Mouse (Mus musculus) olfactory bulb, adult 2 months (tissue): ENCODE results near the gene Arglu1. TPM values are rescaled to one million over a fixed set of nuclear protein-coding genes. Genes with fewer than 3 reads are reported as not detected.

ENCODE experiments used
- H3K27ac ChIP-seq: fragments of 200-500 bp; 2 replicates; pipeline ENCODE4 v1.5.1; 2012; ENCODE audit warnings: low read depth, low read length; ENCODE audit not compliant: insufficient read depth
- H3K4me1 ChIP-seq: fragments of 200-500 bp; 2 replicates; pipeline ENCODE4 v1.6.1; 2012; ENCODE audit warnings: low read length; ENCODE audit not compliant: control insufficient read depth, insufficient read depth
- H3K4me3 ChIP-seq: fragments of 200-500 bp; 2 replicates; pipeline ENCODE4 v1.5.1; 2012; ENCODE audit warnings: mild to moderate bottlenecking, low read depth, low read length, moderate library complexity; ENCODE audit not compliant: insufficient read depth
- CTCF ChIP-seq: fragments of 200-500 bp; IDR thresholded peaks from 2 replicates; pipeline ENCODE4 v1.5.1; 2012; ENCODE audit warnings: low read depth, mild to moderate bottlenecking, low read length, moderate library complexity; ENCODE audit not compliant: insufficient read depth
- POLR2A ChIP-seq: fragments of 200-500 bp; IDR thresholded peaks from 2 replicates; pipeline ENCODE4 v1.6.1; 2012; ENCODE audit warnings: mild to moderate bottlenecking, low read depth, low read length, moderate library complexity; ENCODE audit not compliant: insufficient read depth
- WGBS: fragments of 180-500 bp; shearing (Covaris S2); methylation state at CpG from one replicate; pipeline ENCODE4 v1.1.7; 2018; 5-methylcytosine and 5-hydroxymethylcytosine counted together
- polyA plus RNA-seq: library from polyadenylated mRNA; stranded (reverse); fragments of >200 nt; gene quantifications from 2 replicates; pipeline ENCODE4 v1.2.4, GENCODE M21; 2012; ENCODE audit warnings: low replicate concordance; ENCODE audit not compliant: missing spikeins, insufficient read depth, insufficient read length

The Arglu1 gene
- polyA plus RNA-seq, 1 experiment, result 1,185 TPM

GRCm38 (mm10) chr8:8619221-8620194, 70.8 kb downstream of the Arglu1 start:
- WGBS, result 67% methylated on average over 19 of the region's 19 CpGs

More at GRCm38 (mm10) chr8:8619221-8620194, 70.8 kb downstream of the Arglu1 start:
- no peak overlapping the region for H3K4me3 ChIP-seq
- H3K27ac ChIP-seq, result no peak overlapping the region
- peaks cover 11% of the 10 kb centered on the region for H3K4me1 ChIP-seq
- TF ChIP-seq POLR2A (no peak), CTCF (no peak)

Other genes with a start within 250 kb of the Arglu1 start
- not detected in 2 replicates for gene Efnb2, start 29.3 kb downstream of the Arglu1 start, polyA plus RNA-seq